Mouse (Mus musculus) adrenal gland (tissue): ENCODE measurements around the gene Wdtc1.

Source experiments
- intact Hi-C: fragments of 180-260 bp; cut with DNase I; formaldehyde crosslinking; loops from one replicate; pipeline ENCODE4 v1.15.1; 2025

The Wdtc1 gene

GRCm38 (mm10) chr4:133286476-133287077, 66.7 kb downstream of the Wdtc1 start:
- intact Hi-C loops: no loop called here

- intact Hi-C loops: no loop called here
These were observed 67.3 kb downstream of the Wdtc1 start for GRCm38 (mm10) chr4:133285950-133286349.

GRCm38 (mm10) chr4:133285299-133285698, 68.0 kb downstream of the Wdtc1 start:
- intact Hi-C loops: no loop called here

GRCm38 (mm10) chr4:133282656-133283055, 70.6 kb downstream of the Wdtc1 start:
- intact Hi-C loops: no loop called here

- intact Hi-C loops: no loop called here
These were observed 71.3 kb downstream of the Wdtc1 start for GRCm38 (mm10) chr4:133281951-133282481.

GRCm38 (mm10) chr4:133281513-133281912, 71.8 kb downstream of the Wdtc1 start:
- intact Hi-C loops: no loop called here

- intact Hi-C loops: loop anchor here (5.0 kb wide), 1 partner anchor 36 kb away; the partner anchor contains the start of gene Map3k6
These were observed 74.8 kb downstream of the Wdtc1 start for GRCm38 (mm10) chr4:133278482-133278881.

GRCm38 (mm10) chr4:133278067-133278466, 75.2 kb downstream of the Wdtc1 start:
- intact Hi-C loops: loop anchor here (5.0 kb wide), 1 partner anchor 36 kb away; the partner anchor contains the start of gene Map3k6

GRCm38 (mm10) chr4:133277104-133278026, 75.9 kb downstream of the Wdtc1 start, which contains the start of gene Tmem222:
Gene Tmem222 (minus strand): TSS chr4:133277792.
- intact Hi-C loops: loop anchor here (5.0 kb wide), 1 partner anchor 35 kb away; the partner anchor contains the start of gene Map3k6

GRCm38 (mm10) chr4:133270929-133271328, 82.4 kb downstream of the Wdtc1 start:
- intact Hi-C loops: no loop called here

GRCm38 (mm10) chr4:133269596-133269995, 83.7 kb downstream of the Wdtc1 start:
- intact Hi-C loops: no loop called here

GRCm38 (mm10) chr4:133268931-133269330, 84.3 kb downstream of the Wdtc1 start:
- intact Hi-C loops: no loop called here

- intact Hi-C loops: no loop called here
These were observed 86.9 kb downstream of the Wdtc1 start for GRCm38 (mm10) chr4:133266248-133266880.

GRCm38 (mm10) chr4:133265759-133266158, 87.5 kb downstream of the Wdtc1 start:
- intact Hi-C loops: no loop called here

- intact Hi-C loops: no loop called here
These were observed 88.0 kb downstream of the Wdtc1 start for GRCm38 (mm10) chr4:133265297-133265696.

GRCm38 (mm10) chr4:133264559-133264958, 88.7 kb downstream of the Wdtc1 start:
- intact Hi-C loops: no loop called here

GRCm38 (mm10) chr4:133263756-133264155, 89.5 kb downstream of the Wdtc1 start:
- intact Hi-C loops: no loop called here

GRCm38 (mm10) chr4:133262882-133263281, 90.4 kb downstream of the Wdtc1 start, which contains the start of gene Sytl1:
Gene Sytl1 (minus strand): TSS chr4:133263113.
- intact Hi-C loops: no loop called here

- intact Hi-C loops: no loop called here
These were observed 90.9 kb downstream of the Wdtc1 start for GRCm38 (mm10) chr4:133262375-133262765.

- intact Hi-C loops: no loop called here
These were observed 91.5 kb downstream of the Wdtc1 start for GRCm38 (mm10) chr4:133261641-133262374.
